ENCODE assay signal across 7 mouse cellular contexts in the genomic region with DNA sequence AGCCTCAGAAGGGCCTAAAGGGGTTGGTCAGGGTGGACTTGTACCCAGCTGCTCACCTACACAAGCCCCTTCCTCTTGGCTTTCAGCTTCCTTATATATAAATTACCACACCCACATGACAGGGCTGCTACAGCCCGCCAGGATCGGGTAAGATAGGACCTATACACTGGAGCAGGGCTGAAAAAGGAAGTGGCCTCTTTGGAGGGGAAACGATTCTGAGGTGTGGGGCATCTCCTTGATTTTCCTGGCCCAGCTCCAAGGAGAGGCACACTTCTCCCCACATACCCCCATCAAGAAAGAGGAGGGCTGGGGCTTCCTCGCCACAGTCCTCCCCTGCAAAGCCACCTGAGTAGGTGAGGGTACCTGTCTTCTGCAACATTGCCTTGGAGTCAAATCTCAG. TPM values are rescaled to one million over a fixed set of nuclear protein-coding genes. Genes with fewer than 3 reads are reported as not detected.
DNase-seq lines count a peak whose midpoint lies in the region; ATAC-seq and TF ChIP-seq lines count a peak whose summit lies in the region.

No protein-coding gene starts in this region.

- no peak overlapping the region for H3K27ac ChIP-seq in thymus, adult 2 months (ENCODE audit: control insufficient read depth, insufficient read depth, low read length)
- no peak overlapping the region for H3K27ac ChIP-seq in forebrain, embryonic 14.5 days (ENCODE audit: low read depth, low read length)
- H3K27ac ChIP-seq in liver, embryonic 12.5 days, result peak overlapping the region; percentile 100

- no peaks in the 10 kb centered on the region for H3K9me3 ChIP-seq in forebrain, embryonic 14.5 days (replicated peaks; ENCODE audit: control insufficient read depth, low read length)
- no peaks in the 10 kb centered on the region for H3K9me3 ChIP-seq in liver, embryonic 12.5 days (replicated peaks)

- ATAC-seq in forebrain, embryonic 14.5 days, result no peak
- ATAC-seq in liver, embryonic 12.5 days, result no peak

- H3K4me2 ChIP-seq in forebrain, embryonic 14.5 days (ENCODE audit: low read length), result peak overlapping the region; percentile 65
- peak overlapping the region; percentile 94 for H3K4me2 ChIP-seq in liver, embryonic 12.5 days

- no peaks in the 10 kb centered on the region; the same call in 1 of the 2 replicates for H3K36me3 ChIP-seq in thymus, adult 2 months (ENCODE audit: control insufficient read depth, insufficient read depth, low read length)
- H3K36me3 ChIP-seq in forebrain, embryonic 14.5 days (ENCODE audit: control insufficient read depth, insufficient read depth, low read length), result peaks cover 24% of the 10 kb centered on the region
- H3K36me3 ChIP-seq in liver, embryonic 12.5 days, result peaks cover 43% of the 10 kb centered on the region

- H3K4me1 ChIP-seq in thymus, adult 2 months (replicated peaks; ENCODE audit: control insufficient read depth, insufficient read depth, low read length), result peaks cover 26% of the 10 kb centered on the region
- peaks cover 9% of the 10 kb centered on the region; the same call in 1 of the 2 replicates for H3K4me1 ChIP-seq in forebrain, embryonic 14.5 days (ENCODE audit: control insufficient read depth, insufficient read depth, low read length)
- peaks cover 55% of the 10 kb centered on the region for H3K4me1 ChIP-seq in liver, embryonic 12.5 days

- H3K9ac ChIP-seq in forebrain, embryonic 14.5 days (ENCODE audit: low read length), result peak overlapping the region; percentile 70
- H3K9ac ChIP-seq in liver, embryonic 12.5 days, result peak overlapping the region; percentile 96

- TF ChIP-seq CTCF in thymus, adult 2 months (IDR thresholded peaks at IDR 0.05; ENCODE audit: borderline replicate concordance, control insufficient read depth, extremely low read depth, insufficient read depth, low read length, poor library complexity), result no peak

- no peak overlapping the region; the same call in 1 of the 2 replicates for H3K4me3 ChIP-seq in thymus, adult 2 months (ENCODE audit: control insufficient read depth, insufficient read depth, low read length)
- H3K4me3 ChIP-seq in forebrain, embryonic 14.5 days (ENCODE audit: low read depth, low read length), result peak overlapping the region; percentile 47
- H3K4me3 ChIP-seq in liver, embryonic 12.5 days, result peak overlapping the region; percentile 75

- H3K27me3 ChIP-seq in thymus, adult 2 months (ENCODE audit: control insufficient read depth, insufficient read depth, low read length), result no peaks in the 10 kb centered on the region
- H3K27me3 ChIP-seq in forebrain, embryonic 14.5 days (replicated peaks; ENCODE audit: control insufficient read depth, insufficient read depth, low read length), result peaks cover 17% of the 10 kb centered on the region
- H3K27me3 ChIP-seq in liver, embryonic 12.5 days (replicated peaks), result no peaks in the 10 kb centered on the region

- 4% methylated on average over 4 of the region's 4 CpGs for WGBS in thymus, adult 2 months
- WGBS in forebrain, embryonic 14.5 days, result 51% methylated on average over 4 of the region's 4 CpGs
- WGBS in liver, embryonic 12.5 days (ENCODE audit: insufficient replicate concordance), result 5% methylated on average over 4 of the region's 4 CpGs

- no peak for TF ChIP-seq POLR2A in thymus, adult 2 months (IDR thresholded peaks at IDR 0.05; ENCODE audit: control insufficient read depth, extremely low read depth, insufficient read depth, low read length, poor library complexity)

- DNase-seq in thymus, adult 2 months, result peak; percentile 16
- no peak for DNase-seq in thymus, postnatal 4 days
- DNase-seq in forebrain, embryonic 14.5 days (ENCODE audit: low spot score), result no peak
- peak; percentile 52 for DNase-seq in testis, postnatal 10 days (ENCODE audit: low spot score)
- DNase-seq in left cerebral cortex, adult 11 months (ENCODE audit: low spot score), result no peak
- no peak for DNase-seq in right cerebral cortex, postnatal 36 days (ENCODE audit: low spot score in 2 of 2)

RNA-seq across cellular contexts. Expression of a gene that starts 0.8 kb away (rescaled TPM):
- polyA plus RNA-seq in thymus, adult 2 months (2012; rRNA removed), result 118 and 150 TPM in 2 replicates
- 27.5 and 29.6 TPM in 2 replicates for polyA plus RNA-seq in forebrain, embryonic 14.5 days (2014; fragmentation: Nextera tagmentation; extraction: Ambion mirVana)
- 36.5 and 40.8 TPM in 2 replicates for polyA plus RNA-seq in liver, embryonic 12.5 days (2016; fragmentation: Nextera tagmentation; extraction: Ambion mirVana)

RNA-seq across cellular contexts. Expression of a gene that starts 0.9 kb away (rescaled TPM):
- polyA plus RNA-seq in thymus, adult 2 months (2012; rRNA removed), result 1.7 and 2.3 TPM in 2 replicates
- polyA plus RNA-seq in forebrain, embryonic 14.5 days (2014; fragmentation: Nextera tagmentation; extraction: Ambion mirVana), result 0.63 and 0.80 TPM in 2 replicates
- polyA plus RNA-seq in liver, embryonic 12.5 days (2016; fragmentation: Nextera tagmentation; extraction: Ambion mirVana), result 39.1 and 42.8 TPM in 2 replicates

RNA-seq across cellular contexts. Expression of a gene that starts 0.9 kb away (rescaled TPM):
- 218 and 230 TPM in 2 replicates for polyA plus RNA-seq in thymus, adult 2 months (2012; rRNA removed)
- polyA plus RNA-seq in forebrain, embryonic 14.5 days (2014; fragmentation: Nextera tagmentation; extraction: Ambion mirVana), result 296 and 326 TPM in 2 replicates
- 193 and 196 TPM in 2 replicates for polyA plus RNA-seq in liver, embryonic 12.5 days (2016; fragmentation: Nextera tagmentation; extraction: Ambion mirVana)

RNA-seq across cellular contexts. Expression of a gene that starts 16.2 kb away (rescaled TPM):
- polyA plus RNA-seq in thymus, adult 2 months (2012; rRNA removed), result 227 and 278 TPM in 2 replicates
- polyA plus RNA-seq in forebrain, embryonic 14.5 days (2014; fragmentation: Nextera tagmentation; extraction: Ambion mirVana), result 302 and 403 TPM in 2 replicates
- 368 and 383 TPM in 2 replicates for polyA plus RNA-seq in liver, embryonic 12.5 days (2016; fragmentation: Nextera tagmentation; extraction: Ambion mirVana)

RNA-seq across cellular contexts. Expression of a gene that starts 39.1 kb away (rescaled TPM):
- polyA plus RNA-seq in thymus, adult 2 months (2012; rRNA removed), result 0.11 and 0.14 TPM in 2 replicates
- not detected in 2 replicates for polyA plus RNA-seq in forebrain, embryonic 14.5 days (2014; fragmentation: Nextera tagmentation; extraction: Ambion mirVana)
- polyA plus RNA-seq in liver, embryonic 12.5 days (2016; fragmentation: Nextera tagmentation; extraction: Ambion mirVana), result 0.22 and 0.31 TPM in 2 replicates

Comparison
In these comparisons a context has a peak if more than half of its experiments do, and no peak if none do; other contexts are left out.
1. DNase-seq: peak in thymus, adult 2 months (single experiment) and testis, postnatal 10 days (single experiment); none in thymus, postnatal 4 days (single experiment), forebrain, embryonic 14.5 days (single experiment), left cerebral cortex, adult 11 months (single experiment) and right cerebral cortex, postnatal 36 days (0 of 2).
2. RNA of a gene that starts 0.9 kb away (polyA plus RNA-seq): 39.1 to 42.8 TPM in liver, embryonic 12.5 days; 1.7 to 2.3 TPM in thymus, adult 2 months and 0.63 to 0.80 TPM in forebrain, embryonic 14.5 days; every median in the first group is over 10 times any median in the second.